Mouse (Mus musculus) embryo, embryonic 11 days (tissue): ENCODE measurements around the gene Miga1.
A peak's percentile ranks its signal among the peaks of the same experiment; 100 is the strongest.

ENCODE experiments used
- DNase-seq: peaks from one replicate; pipeline ENCODE4 v3.0.0-alpha.2; 2015

Miga1 gene

GRCm38 (mm10) chr3:152339862-152340557 is at the start of gene Miga1:
Miga1 (minus strand) TSS chr3:152340407.
- DNase-seq, result peak; percentile 92

DNA sequence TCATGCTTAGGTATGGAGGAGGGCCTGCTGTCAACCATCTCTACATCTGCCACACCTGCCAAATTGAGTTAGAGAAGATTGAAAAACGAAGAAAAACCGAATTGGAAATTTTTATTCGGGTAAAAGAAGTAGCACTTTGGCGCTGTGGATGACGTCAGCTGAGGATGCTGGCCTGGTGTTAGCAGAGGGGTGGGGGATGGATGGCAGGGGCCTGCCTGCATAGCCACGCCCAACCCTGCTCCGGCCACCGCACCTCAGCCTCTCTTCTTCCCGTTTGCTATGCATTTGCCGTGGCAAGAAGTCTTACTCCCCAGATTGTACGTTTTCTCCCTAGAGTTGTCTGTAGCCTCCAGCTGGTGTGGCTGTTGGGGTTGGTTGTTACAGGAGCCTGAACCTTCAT is 43.9 kb upstream of the Miga1 start:
- no peak for DNase-seq

DNA sequence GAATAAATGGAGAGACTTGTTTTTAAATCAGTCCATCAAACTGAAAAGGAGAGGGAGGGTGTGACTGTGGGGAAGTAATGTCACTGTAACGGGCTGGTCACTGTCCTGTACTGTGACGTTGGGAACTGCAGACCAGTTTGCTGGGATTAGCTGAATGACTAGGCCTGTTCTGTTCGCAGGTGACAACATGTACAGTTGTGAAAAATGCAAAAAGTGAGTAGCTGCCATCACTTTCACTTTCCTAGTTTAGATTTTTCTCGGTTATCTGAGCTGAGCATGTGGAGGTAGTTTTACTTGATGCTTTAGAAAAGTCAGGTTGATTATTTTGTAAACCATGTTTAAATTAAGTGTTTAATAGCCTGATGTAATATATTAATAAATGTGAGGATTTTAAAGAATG is 35.9 kb upstream of the Miga1 start:
- DNase-seq, result no peak

- no peak for DNase-seq
Observed at GRCm38 (mm10) chr3:152364181-152364580, 24.0 kb upstream of the Miga1 start.

DNA sequence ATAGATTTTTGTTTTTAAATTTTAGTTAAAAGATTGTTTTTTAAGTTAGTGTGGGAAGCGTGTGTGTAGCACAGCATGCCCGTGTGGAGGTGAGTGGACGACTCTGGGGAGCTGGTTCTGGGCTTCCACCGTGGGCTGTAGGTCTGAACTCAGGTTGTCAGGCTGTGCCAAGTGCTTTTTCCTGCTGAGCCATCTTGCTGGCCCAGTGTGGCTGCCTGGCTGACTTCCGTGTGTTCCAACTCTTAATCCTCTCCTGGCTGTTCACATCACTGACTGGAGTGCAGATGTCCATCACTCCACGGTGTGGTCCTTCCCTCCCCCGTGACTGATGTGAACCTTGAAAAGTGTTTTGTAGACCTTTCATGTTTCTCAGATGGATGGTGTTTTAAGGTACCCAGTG is 18.9 kb upstream of the Miga1 start:
- no peak for DNase-seq

GRCm38 (mm10) chr3:152356751-152357150 is 16.5 kb upstream of the Miga1 start:
- DNase-seq, result no peak

- no peak for DNase-seq
Observed at GRCm38 (mm10) chr3:152355361-152355760, 15.2 kb upstream of the Miga1 start.

- no peak for DNase-seq
Observed at GRCm38 (mm10) chr3:152353434-152354177, 13.4 kb upstream of the Miga1 start.

- DNase-seq, result no peak
Observed at GRCm38 (mm10) chr3:152352289-152352688, 12.1 kb upstream of the Miga1 start.

- no peak for DNase-seq
Observed at GRCm38 (mm10) chr3:152350966-152351365, 10.8 kb upstream of the Miga1 start.

DNA sequence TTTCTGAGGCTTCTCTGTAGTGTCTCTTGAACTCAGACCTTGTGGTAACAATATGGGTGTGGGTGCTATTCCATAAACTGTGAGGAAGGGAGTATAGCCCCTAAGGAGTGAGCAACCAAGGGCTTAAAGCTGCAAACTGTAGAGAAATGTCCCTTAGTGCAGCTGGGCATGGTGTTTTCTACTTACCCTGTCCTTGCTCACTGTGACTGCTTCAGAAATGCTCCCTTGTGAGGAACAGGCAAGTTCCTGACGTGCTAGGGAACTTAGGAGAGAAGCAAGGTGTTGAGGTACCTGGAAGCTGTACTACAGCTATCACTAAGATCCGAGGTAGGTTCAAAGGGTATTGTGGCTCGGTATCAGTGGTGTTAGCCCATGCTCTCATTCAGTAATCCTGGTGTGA is 10.2 kb upstream of the Miga1 start:
- no peak for DNase-seq

DNA sequence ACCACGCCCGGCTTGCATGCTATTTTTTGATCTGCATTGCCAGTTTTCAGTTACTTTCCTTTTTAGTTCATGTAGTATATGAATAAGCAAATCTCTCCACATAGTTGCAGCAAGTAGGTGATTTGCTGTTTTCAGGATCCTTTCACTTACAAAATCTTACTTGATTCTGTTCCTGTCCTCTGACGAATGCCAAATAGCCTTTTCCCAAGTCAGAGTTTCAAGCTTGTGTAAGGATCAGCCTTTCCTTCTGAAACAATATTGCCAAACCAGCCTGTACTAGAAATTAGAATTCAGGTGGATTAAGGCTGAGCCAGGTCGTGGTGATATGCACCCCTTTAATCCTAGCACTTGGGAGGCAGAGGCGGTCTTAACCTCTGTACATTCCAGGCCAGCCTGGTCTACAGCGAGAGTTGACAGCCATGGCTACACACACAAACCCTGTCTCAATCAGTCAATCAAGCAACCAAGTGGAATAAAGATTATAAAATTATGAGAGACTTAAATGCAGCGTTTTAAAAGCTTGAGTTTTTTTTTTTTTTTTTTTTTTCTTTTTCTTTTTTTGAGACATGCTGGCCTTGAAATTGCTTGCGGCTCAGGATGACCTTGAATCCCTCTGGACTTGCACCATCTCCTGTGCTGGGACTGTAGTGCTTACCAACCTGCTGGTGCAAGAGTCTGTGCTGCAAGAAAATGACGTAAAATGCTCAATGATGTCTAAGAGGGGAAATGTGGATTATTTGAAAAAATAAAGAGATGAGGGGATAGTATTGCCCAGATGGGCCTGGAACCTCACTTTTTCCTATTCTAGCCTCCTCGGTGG is 8.0 kb upstream of the Miga1 start:
- DNase-seq, result no peak

- DNase-seq, result no peak
Observed at GRCm38 (mm10) chr3:152347227-152347626, 7.0 kb upstream of the Miga1 start.

DNA sequence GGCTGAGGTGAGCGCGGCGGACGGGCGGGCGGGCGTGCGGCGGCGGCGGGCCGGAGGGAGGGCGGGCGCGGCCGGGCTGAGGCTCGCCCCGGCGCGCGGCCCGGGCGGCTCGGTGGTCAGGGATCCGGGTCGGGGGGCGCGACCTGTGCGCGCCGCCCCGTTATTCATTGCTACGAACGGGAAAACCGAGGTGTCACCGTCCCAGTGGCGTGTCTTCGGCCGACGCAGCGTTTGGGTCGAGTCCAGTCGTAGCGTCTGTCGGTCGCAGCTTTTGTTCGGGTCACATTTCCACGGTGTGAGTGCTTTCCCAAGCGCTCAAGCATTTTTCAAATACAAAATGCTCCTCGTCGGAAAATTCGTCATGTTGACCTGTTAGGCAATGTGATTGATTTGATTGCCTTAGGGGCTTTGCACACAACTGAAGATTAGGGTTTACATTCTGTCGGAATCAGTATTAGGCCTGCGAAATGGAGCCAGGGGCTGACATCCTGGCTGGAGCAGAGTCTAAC is 6.5 kb upstream of the Miga1 start:
- peak; percentile 55 for DNase-seq

- DNase-seq, result peak; percentile 96
Observed at GRCm38 (mm10) chr3:152345732-152346632, 5.8 kb upstream of the Miga1 start, which contains the start of gene Usp33. Usp33 (plus strand) TSS chr3:152346478.

- DNase-seq, result no peak
Observed at GRCm38 (mm10) chr3:152342961-152343517, 2.8 kb upstream of the Miga1 start.

- no peak for DNase-seq
Observed at GRCm38 (mm10) chr3:152336085-152336484, 4.1 kb downstream of the Miga1 start.

DNA sequence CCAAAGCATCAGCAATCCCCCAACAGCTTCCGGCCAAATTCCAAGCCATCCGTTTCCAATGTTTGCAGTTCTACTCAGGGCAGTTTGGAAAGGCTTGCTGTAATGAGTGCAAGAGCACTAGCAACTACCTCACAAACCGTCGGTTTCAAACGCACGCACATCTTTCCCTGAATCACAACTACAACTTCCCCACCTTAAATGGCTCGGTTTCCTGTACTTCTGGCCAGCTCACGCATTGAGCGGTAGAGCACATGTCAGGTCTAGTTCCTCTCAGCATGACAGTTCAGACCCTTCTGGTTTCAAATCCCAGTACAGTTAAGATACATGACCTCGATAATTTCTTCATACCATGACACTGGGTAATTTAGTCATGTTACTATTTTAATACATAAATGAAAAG is 6.6 kb downstream of the Miga1 start:
- DNase-seq, result no peak

GRCm38 (mm10) chr3:152332545-152333300 is 7.5 kb downstream of the Miga1 start:
- no peak for DNase-seq

GRCm38 (mm10) chr3:152332104-152332503 is 8.1 kb downstream of the Miga1 start:
- DNase-seq, result no peak
